Mouse (Mus musculus) ES-E14 (cell line): ENCODE measurements around the gene Arhgap23. TPM values are rescaled to one million over a fixed set of nuclear protein-coding genes. Genes with fewer than 3 reads are reported as not detected.

Source experiments
- DNase-seq: peaks from one replicate; pipeline ENCODE4 v3.0.0-alpha.2; 2013; ENCODE audit warnings: low read depth, low spot score
- H3K27ac ChIP-seq: 2 replicates; pipeline ENCODE4 v1.5.1; 2012; ENCODE audit warnings: low read depth, mild to moderate bottlenecking, low read length, moderate library complexity, mixed read lengths; ENCODE audit not compliant: poor library complexity, insufficient read depth, severe bottlenecking
- H3K36me3 ChIP-seq: 2 replicates; pipeline ENCODE4 v1.6.1; 2012; ENCODE audit warnings: mild to moderate bottlenecking, low read length, moderate library complexity, mixed read lengths; ENCODE audit not compliant: control insufficient read depth, poor library complexity, insufficient read depth, severe bottlenecking
- H3K4me1 ChIP-seq, 2 experiments: fragments of 150-350 bp in 1 of 2; sonication (generic) in 1 of 2; 2 replicates each; pipeline ENCODE4 v1.6.1; 2012; ENCODE audit warnings: low read length in 2 of 2, mild to moderate bottlenecking in 1 of 2, mixed read lengths in 1 of 2; ENCODE audit not compliant: control insufficient read depth in 2 of 2, insufficient read depth in 2 of 2, poor library complexity in 1 of 2
- H3K4me3 ChIP-seq, 2 experiments: fragments of 150-350 bp in 1 of 2; sonication (generic) in 1 of 2; 2 replicates each; pipeline ENCODE4 v1.5.1; 2012; ENCODE audit warnings: low read length in 2 of 2, low read depth in 1 of 2, mild to moderate bottlenecking in 1 of 2, mixed read lengths in 1 of 2; ENCODE audit not compliant: insufficient read depth in 1 of 2, poor library complexity in 1 of 2, severe bottlenecking in 1 of 2
- H3K9ac ChIP-seq: 2 replicates; pipeline ENCODE4 v1.6.1; 2012; ENCODE audit warnings: low read depth, mild to moderate bottlenecking, low read length, mixed read lengths; ENCODE audit not compliant: poor library complexity, insufficient read depth, severe bottlenecking
- H3K9me3 ChIP-seq: fragments of 150-350 bp; sonication (generic); 2 replicates; pipeline ENCODE4 v1.6.1; 2012; ENCODE audit warnings: low read depth, mild to moderate bottlenecking, low read length; ENCODE audit not compliant: control insufficient read depth, insufficient read depth
- CHD2 ChIP-seq: IDR thresholded peaks from 2 replicates; pipeline ENCODE4 v1.6.1; 2014; ENCODE audit warnings: mild to moderate bottlenecking, low read depth, low read length, inconsistent platforms
- HCFC1 ChIP-seq: IDR thresholded peaks from 2 replicates; pipeline ENCODE4 v1.6.1; 2012; ENCODE audit warnings: low read length, inconsistent platforms, borderline replicate concordance; ENCODE audit not compliant: insufficient read depth
- MAFK ChIP-seq: IDR thresholded peaks from 2 replicates; pipeline ENCODE4 v1.6.1; 2014; ENCODE audit warnings: mild to moderate bottlenecking, low read depth, low read length, inconsistent platforms; ENCODE audit not compliant: insufficient read depth
- ZC3H11A ChIP-seq: IDR thresholded peaks from 2 replicates; pipeline ENCODE4 v1.6.1; 2012; ENCODE audit warnings: low read depth, mild to moderate bottlenecking, inconsistent platforms, low read length, borderline replicate concordance
- ZNF384 ChIP-seq: IDR thresholded peaks from 2 replicates; pipeline ENCODE4 v1.6.1; 2012; ENCODE audit warnings: low read depth, low read length, inconsistent platforms
- in situ Hi-C, 2 experiments: fragments of 600-800 bp; cut with MboI; formaldehyde crosslinking; loops; one replicate each; pipeline ENCODE4 v1.15.1; 2025; ENCODE audit warnings: low sequenced_read_pairs in 2 of 2, inconsistent platforms in 1 of 2; ENCODE audit not compliant: unreplicated experiment in 2 of 2
- total RNA-seq: library from RNA; depleted of rRNA; stranded (reverse); fragments of 300-350 nt; gene quantifications from 2 replicates; pipeline ENCODE4 v1.2.3, GENCODE M21; 2012

Arhgap23 gene
- total RNA-seq, 1 experiment = 22.6 TPM

GRCm38 (mm10) chr11:97403614-97404183 lies 11.6 kb upstream of the Arhgap23 start:
- Histone ChIP-seq H3K36me3 (no peaks in the 10 kb centered on the region), H3K9me3 (no peaks in the 10 kb centered on the region), H3K4me1 (peaks cover 7 to 20% of the 10 kb centered on the region in 2 experiments), H3K9ac (no peak overlapping the region), H3K27ac (no peak overlapping the region), H3K4me3 (peak overlapping the region; percentile 81 to 86; a peak in 3 of 4 replicates)
- in situ Hi-C loops = no loop called here
- no peak for TF ChIP-seq ZNF384
- no peak for TF ChIP-seq CHD2
- TF ChIP-seq HCFC1 = no peak
- TF ChIP-seq ZC3H11A = no peak
- TF ChIP-seq MAFK = no peak
- no peak for DNase-seq

- no peak for TF ChIP-seq ZC3H11A
- no peak for TF ChIP-seq MAFK
- no peak for TF ChIP-seq ZNF384
- TF ChIP-seq HCFC1 = no peak
- TF ChIP-seq CHD2 = no peak
- no peak for DNase-seq
- in situ Hi-C loops = no loop called here
- H3K27ac ChIP-seq = no peak overlapping the region
- H3K9me3 ChIP-seq = no peaks in the 10 kb centered on the region
- H3K9ac ChIP-seq = peak overlapping the region; percentile 75
- peak overlapping the region; percentile 81 to 86 for H3K4me3 ChIP-seq
- H3K4me1 ChIP-seq = peaks cover 7 to 21% of the 10 kb centered on the region in 2 experiments
- no peaks in the 10 kb centered on the region for H3K36me3 ChIP-seq
Measured at GRCm38 (mm10) chr11:97404184-97404760, 11.1 kb upstream of the Arhgap23 start.

GRCm38 (mm10) chr11:97404761-97405190 lies 10.6 kb upstream of the Arhgap23 start:
- no peak for DNase-seq
- peak overlapping the region; percentile 81 to 86 for H3K4me3 ChIP-seq
- H3K9me3 ChIP-seq = no peaks in the 10 kb centered on the region
- TF ChIP-seq ZNF384 (no peak), CHD2 (no peak), MAFK (no peak), HCFC1 (no peak), ZC3H11A (no peak)
- in situ Hi-C loops = no loop called here
- no peak overlapping the region for H3K27ac ChIP-seq
- H3K36me3 ChIP-seq = no peaks in the 10 kb centered on the region
- H3K4me1 ChIP-seq = peaks cover 7 to 21% of the 10 kb centered on the region in 2 experiments
- H3K9ac ChIP-seq = peak overlapping the region; percentile 75; the same call in 1 of the 2 replicates

- no peak overlapping the region for H3K27ac ChIP-seq
- H3K4me3 ChIP-seq = no peak overlapping the region
- no peak for DNase-seq
- H3K9ac ChIP-seq = no peak overlapping the region
- TF ChIP-seq ZNF384 = no peak
- TF ChIP-seq HCFC1 = no peak
- TF ChIP-seq CHD2 = no peak
- TF ChIP-seq ZC3H11A = no peak
- TF ChIP-seq MAFK = no peak
- H3K4me1 ChIP-seq = peaks cover 7 to 23% of the 10 kb centered on the region in 2 experiments
- no peaks in the 10 kb centered on the region for H3K36me3 ChIP-seq
- in situ Hi-C loops = no loop called here
- H3K9me3 ChIP-seq = no peaks in the 10 kb centered on the region
Measured at GRCm38 (mm10) chr11:97406094-97406951, 9.0 kb upstream of the Arhgap23 start.
